Mouse (Mus musculus) spleen, adult 2 months (tissue): ENCODE measurements around the gene Olfr1411.

Experiments
- CTCF ChIP-seq: fragments of 200-500 bp; IDR thresholded peaks from 2 replicates; pipeline ENCODE4 v1.5.1; 2011; ENCODE audit warnings: mild to moderate bottlenecking, inconsistent platforms; ENCODE audit not compliant: insufficient read depth, insufficient read length, insufficient replicate concordance; ENCODE audit errors: extremely low read depth
- POLR2A ChIP-seq: fragments of 200-500 bp; IDR thresholded peaks from 2 replicates; pipeline ENCODE4 v1.6.1; 2011; ENCODE audit warnings: low read depth, low read length, inconsistent platforms

GRCm38 (mm10) chr1:92613175-92613574 is 19.0 kb downstream of the Olfr1411 start:
- TF ChIP-seq CTCF (no peak), POLR2A (no peak)
